Mouse (Mus musculus) MEL (cell line): ENCODE data around the gene Gm14412. TPM values are rescaled to one million over a fixed set of nuclear protein-coding genes. Genes with fewer than 3 reads are reported as not detected.
"Not testable (repeated sequence)": the region's sequence is repeated elsewhere in the genome, so short reads cannot be mapped to it uniquely, and the experiment has no call there.

Experiments used
- DNase-seq: peaks from one replicate; pipeline ENCODE4 v3.0.0; 2011; ENCODE audit warnings: low read depth, low spot score
- H3K27ac ChIP-seq: 2 replicates; pipeline ENCODE4 v1.5.1; 2012; ENCODE audit warnings: low read depth, mild to moderate bottlenecking, control low read depth, low read length, moderate library complexity; ENCODE audit not compliant: control insufficient read depth
- H3K27me3 ChIP-seq, 2 experiments: fragments of 150-350 bp in 1 of 2; sonication (generic) in 1 of 2; 2 replicates each; pipeline ENCODE4 v1.6.1; 2012; ENCODE audit warnings: low read length in 2 of 2, mild to moderate bottlenecking in 2 of 2, improper control_type of control experiment in 1 of 2, moderate library complexity in 1 of 2; ENCODE audit not compliant: insufficient read depth in 2 of 2, control insufficient read depth in 1 of 2
- H3K36me3 ChIP-seq, 2 experiments: 2 replicates each; pipeline ENCODE4 v1.6.1; 2012 to 2014; ENCODE audit warnings: low read length in 2 of 2, improper control_type of control experiment in 1 of 2, inconsistent platforms in 1 of 2, mild to moderate bottlenecking in 1 of 2; ENCODE audit not compliant: insufficient read depth in 2 of 2, control insufficient read depth in 1 of 2
- H3K4me1 ChIP-seq, 2 experiments: fragments of 150-350 bp in 1 of 2; sonication (generic) in 1 of 2; 2 replicates each; pipeline ENCODE4 v1.6.1; 2012; ENCODE audit warnings: low read length in 2 of 2, improper control_type of control experiment in 1 of 2, mild to moderate bottlenecking in 1 of 2; ENCODE audit not compliant: insufficient read depth in 2 of 2, control insufficient read depth in 1 of 2
- H3K4me3 ChIP-seq, 2 experiments: fragments of 150-350 bp in 1 of 2; sonication (generic) in 1 of 2; 2 replicates each; pipeline ENCODE4 v1.5.1; 2012; ENCODE audit warnings: low read depth in 2 of 2, low read length in 2 of 2, mild to moderate bottlenecking in 2 of 2, moderate library complexity in 2 of 2, control low read depth in 1 of 2, improper control_type of control experiment in 1 of 2; ENCODE audit not compliant: control insufficient read depth in 1 of 2, insufficient read depth in 1 of 2
- H3K79me2 ChIP-seq: 2 replicates; pipeline ENCODE4 v1.6.1; 2012; ENCODE audit warnings: mild to moderate bottlenecking, low read length, moderate library complexity; ENCODE audit not compliant: control insufficient read depth, poor library complexity, insufficient read depth
- H3K9ac ChIP-seq: 2 replicates; pipeline ENCODE4 v1.6.1; 2012; ENCODE audit warnings: low read depth, mild to moderate bottlenecking, control low read depth, low read length, moderate library complexity; ENCODE audit not compliant: control insufficient read depth, poor library complexity, severe bottlenecking
- H3K9me3 ChIP-seq: fragments of 150-350 bp; sonication (generic); replicated peaks from 2 replicates; pipeline ENCODE4 v1.6.1; 2012; ENCODE audit warnings: mild to moderate bottlenecking, low read length, improper control_type of control experiment, moderate library complexity; ENCODE audit not compliant: insufficient read depth
- E2F4 ChIP-seq: IDR thresholded peaks from 2 replicates; pipeline ENCODE4 v1.6.1; 2011; ENCODE audit warnings: low read depth, low read length, improper control_type of control experiment, borderline replicate concordance
- ELF1 ChIP-seq: IDR thresholded peaks from 2 replicates; pipeline ENCODE4 v1.6.1; 2014; ENCODE audit warnings: low read depth, mild to moderate bottlenecking, inconsistent platforms, low read length, improper control_type of control experiment, moderate library complexity
- NELFE ChIP-seq: IDR thresholded peaks from 2 replicates; pipeline ENCODE4 v1.6.1; 2011; ENCODE audit warnings: low read depth, low read length, improper control_type of control experiment
- POLR2A ChIP-seq, 2 experiments: IDR thresholded peaks; 2 replicates each; pipeline ENCODE4 v1.6.1; 2011 to 2012; ENCODE audit warnings: low read length in 2 of 2, mild to moderate bottlenecking in 2 of 2, control low read depth in 1 of 2, improper control_type of control experiment in 1 of 2, low read depth in 1 of 2, moderate library complexity in 1 of 2; ENCODE audit not compliant: control insufficient read depth in 1 of 2, insufficient read depth in 1 of 2, poor library complexity in 1 of 2
- SIN3A ChIP-seq: IDR thresholded peaks from 2 replicates; pipeline ENCODE4 v1.6.1; 2012; ENCODE audit warnings: low read length, improper control_type of control experiment, inconsistent platforms
- TBP ChIP-seq: IDR thresholded peaks from 2 replicates; pipeline ENCODE4 v1.8.0; 2011; ENCODE audit warnings: low read depth, low read length, improper control_type of control experiment
- polyA plus RNA-seq, 2 experiments: library from polyadenylated mRNA; stranded (reverse) in 1 of 2; unstranded in 1 of 2; fragments of >175 nt in 1 of 2; fragments of >200 nt in 1 of 2; gene quantifications; 2 replicates each; pipeline versions ENCODE4 v1.2.1 to v1.2.4; 2012; ENCODE audit warnings: low replicate concordance in 2 of 2, low read depth in 1 of 2; ENCODE audit not compliant: insufficient read length in 2 of 2, insufficient read depth in 1 of 2, missing spikeins in 1 of 2
- total RNA-seq: library from RNA; depleted of rRNA; stranded (reverse); fragments of 300-350 nt; gene quantifications from 2 replicates; pipeline ENCODE4 v1.2.3, GENCODE M21; 2012; rRNA removed

Gene Gm14412
- total RNA-seq (1.2 and 1.6 TPM in 2 replicates), polyA plus RNA-seq (1,000 to 10,000 TPM in 1 of 2 experiments, 1 to 10 TPM in 1; 1.8 to 1,608 TPM)

GRCm38 (mm10) chr2:177324257-177324733 lies at the start of gene Gm14412:
Gene Gm14412 (minus strand): TSS chr2:177324307.
- H3K4me1 ChIP-seq, H3K9me3 ChIP-seq, DNase-seq, H3K36me3 ChIP-seq, H3K79me2 ChIP-seq, H3K9ac ChIP-seq, H3K4me3 ChIP-seq, H3K27ac ChIP-seq, H3K27me3 ChIP-seq: not testable (repeated sequence)

GRCm38 (mm10) chr2:177329661-177330292 lies 5.7 kb upstream of the Gm14412 start:
- not testable (repeated sequence) for H3K4me1 ChIP-seq
- peak; percentile 61; the same call in 1 of the 2 replicates for TF ChIP-seq ELF1
- TF ChIP-seq TBP = 0 out of 2 replicates have a peak, but pooled peaks have one; percentile 17
- peak in 1 of 2 experiments; percentile 44; a peak in 1 of 4 replicates for TF ChIP-seq POLR2A (IDR thresholded peaks at IDR 0.05; ENCODE audit: control insufficient read depth in 1 of 2, insufficient read depth in 1 of 2, low read depth in 1 of 2, low read length in 2 of 2, poor library complexity in 1 of 2)
- 0 out of 2 replicates have a peak, but pooled peaks have one; percentile 28 for TF ChIP-seq SIN3A
- TF ChIP-seq E2F4 = 0 out of 2 replicates have a peak, but pooled peaks have one; percentile 28
- peak; percentile 18; the same call in 1 of the 2 replicates for TF ChIP-seq NELFE
- TF ChIP-seq, all 39 proteins: peak for 6; not testable (repeated sequence) for 33
- peak overlapping the region; percentile 45 for H3K9ac ChIP-seq
- H3K27ac ChIP-seq = peak overlapping the region; percentile 22
- H3K36me3 ChIP-seq, H3K79me2 ChIP-seq, H3K9me3 ChIP-seq, H3K27me3 ChIP-seq: not testable (repeated sequence)
- H3K4me3 ChIP-seq = peak overlapping the region; percentile 59 to 60
- DNase-seq = peak; percentile 87

- not testable (repeated sequence) for H3K9ac ChIP-seq, H3K4me1 ChIP-seq, H3K27me3 ChIP-seq, H3K9me3 ChIP-seq, H3K4me3 ChIP-seq, H3K79me2 ChIP-seq, H3K27ac ChIP-seq, H3K36me3 ChIP-seq, DNase-seq
Measured at GRCm38 (mm10) chr2:177321361-177321760, 2.7 kb downstream of the Gm14412 start.

GRCm38 (mm10) chr2:177320786-177321320 lies 3.3 kb downstream of the Gm14412 start:
- not testable (repeated sequence) for H3K27ac ChIP-seq, DNase-seq, H3K9me3 ChIP-seq, H3K9ac ChIP-seq, H3K79me2 ChIP-seq, H3K36me3 ChIP-seq, H3K4me1 ChIP-seq, H3K27me3 ChIP-seq, H3K4me3 ChIP-seq
